Mouse (Mus musculus) heart, embryonic 13.5 days (tissue): ENCODE measurements around the gene Mcub. TPM values are rescaled to one million over a fixed set of nuclear protein-coding genes. Genes with fewer than 3 reads are reported as not detected.

ENCODE experiments used
- ATAC-seq: fragments of 200-750 bp; cut with Nextera tagmentation; 2 replicates; pipeline ENCODE4 v1.8.0; 2017; ENCODE audit warnings: moderate TSS enrichment; ENCODE audit not compliant: insufficient number of reproducible peaks, low FRiP score, low TSS enrichment; ENCODE audit errors: extremely low read depth
- H3K27ac ChIP-seq: fragments of 300-500 bp; sonication (generic); replicated peaks from 2 replicates; pipeline ENCODE4 v1.5.1; 2015; ENCODE audit warnings: moderate library complexity, mild to moderate bottlenecking, inconsistent platforms
- H3K27me3 ChIP-seq: fragments of 300-500 bp; sonication (generic); replicated peaks from 2 replicates; pipeline ENCODE4 v1.6.1; 2015; ENCODE audit warnings: mild to moderate bottlenecking, inconsistent platforms
- H3K36me3 ChIP-seq: fragments of 300-500 bp; sonication (generic); 2 replicates; pipeline ENCODE4 v1.6.1; 2015; ENCODE audit warnings: mild to moderate bottlenecking, inconsistent platforms
- H3K4me1 ChIP-seq: fragments of 300-500 bp; sonication (generic); 2 replicates; pipeline ENCODE4 v1.6.1; 2015; ENCODE audit warnings: inconsistent platforms
- H3K4me2 ChIP-seq: fragments of 300-500 bp; sonication (generic); 2 replicates; pipeline ENCODE4 v1.6.1; 2015; ENCODE audit warnings: inconsistent platforms, mild to moderate bottlenecking, moderate library complexity
- H3K4me3 ChIP-seq: fragments of 300-500 bp; sonication (generic); 2 replicates; pipeline ENCODE4 v1.5.1; 2015; ENCODE audit warnings: moderate library complexity, mild to moderate bottlenecking, inconsistent platforms
- H3K9ac ChIP-seq: fragments of 300-500 bp; sonication (generic); 2 replicates; pipeline ENCODE4 v1.6.1; 2015; ENCODE audit warnings: inconsistent platforms, mild to moderate bottlenecking, moderate library complexity
- H3K9me3 ChIP-seq: fragments of 300-500 bp; sonication (generic); 2 replicates; pipeline ENCODE4 v1.6.1; 2016; ENCODE audit warnings: inconsistent platforms
- WGBS: fragments of 180-500 bp; shearing (Covaris S2); methylation state at CpG from one replicate; pipeline ENCODE4 v1.1.7; 2015; ENCODE audit warnings: mixed read lengths; 5-methylcytosine and 5-hydroxymethylcytosine counted together
- polyA plus RNA-seq: library from polyadenylated mRNA; unstranded; fragments of >200 nt; fragmentation: Nextera tagmentation; extraction: Ambion mirVana; gene quantifications from 2 replicates; pipeline ENCODE4 v1.2.1, GENCODE M21; 2015

Mcub gene
- polyA plus RNA-seq, 1 experiment from 2014 or later = 4.3 TPM

- Histone ChIP-seq H3K27ac (no peak overlapping the region), H3K9ac (no peak overlapping the region), H3K27me3 (no peaks in the 10 kb centered on the region), H3K4me1 (no peaks in the 10 kb centered on the region), H3K9me3 (no peaks in the 10 kb centered on the region), H3K4me2 (no peak overlapping the region), H3K4me3 (no peak overlapping the region), H3K36me3 (no peaks in the 10 kb centered on the region)
- no peak for ATAC-seq
- 77% methylated on average over 5 of the region's 5 CpGs for WGBS
Measured at GRCm38 (mm10) chr3:129948359-129948758, 21.6 kb downstream of the Mcub start.

- Histone ChIP-seq H3K27me3 (no peaks in the 10 kb centered on the region), H3K4me2 (no peak overlapping the region), H3K4me1 (no peaks in the 10 kb centered on the region), H3K36me3 (no peaks in the 10 kb centered on the region), H3K9me3 (no peaks in the 10 kb centered on the region), H3K27ac (no peak overlapping the region), H3K9ac (no peak overlapping the region), H3K4me3 (no peak overlapping the region)
- WGBS = 63% methylated on average over 5 of the region's 5 CpGs
- ATAC-seq = no peak
Measured at GRCm38 (mm10) chr3:129946217-129946914, 23.6 kb downstream of the Mcub start.

DNA sequence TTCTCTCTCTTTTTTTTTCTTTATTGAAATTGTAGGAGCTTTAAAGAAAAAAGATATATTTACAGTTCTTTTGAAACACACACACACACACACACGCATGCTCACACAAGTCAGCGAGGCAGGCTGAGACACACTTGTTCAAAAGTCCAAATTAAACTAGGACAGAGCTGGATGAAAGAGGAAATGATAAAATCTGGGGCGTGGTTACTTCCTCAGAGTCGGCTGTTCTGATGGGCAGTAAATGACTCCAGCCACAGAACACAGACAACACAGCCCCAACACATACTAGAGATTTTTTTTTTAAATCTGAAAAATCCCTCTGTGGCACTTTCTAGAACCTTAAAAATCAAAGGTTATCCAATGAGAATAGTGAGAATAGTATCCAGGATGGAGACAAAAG is 26.2 kb downstream of the Mcub start:
- Histone ChIP-seq H3K9ac (no peak overlapping the region), H3K4me2 (no peak overlapping the region), H3K4me1 (no peaks in the 10 kb centered on the region), H3K27ac (no peak overlapping the region), H3K4me3 (no peak overlapping the region), H3K27me3 (no peaks in the 10 kb centered on the region), H3K9me3 (no peaks in the 10 kb centered on the region), H3K36me3 (no peaks in the 10 kb centered on the region)
- 57% methylated on average over 4 of the region's 4 CpGs for WGBS
- no peak for ATAC-seq

- H3K9me3 ChIP-seq = no peaks in the 10 kb centered on the region
- no peak for ATAC-seq
- no peak overlapping the region for H3K9ac ChIP-seq
- no peaks in the 10 kb centered on the region for H3K4me1 ChIP-seq
- H3K36me3 ChIP-seq = no peaks in the 10 kb centered on the region
- no peak overlapping the region for H3K4me3 ChIP-seq
- no peak overlapping the region for H3K4me2 ChIP-seq
- WGBS = 84% methylated on average over 1 of the region's 1 CpGs
- no peaks in the 10 kb centered on the region for H3K27me3 ChIP-seq
- H3K27ac ChIP-seq = no peak overlapping the region
Measured at GRCm38 (mm10) chr3:129941291-129941690, 28.7 kb downstream of the Mcub start.

DNA sequence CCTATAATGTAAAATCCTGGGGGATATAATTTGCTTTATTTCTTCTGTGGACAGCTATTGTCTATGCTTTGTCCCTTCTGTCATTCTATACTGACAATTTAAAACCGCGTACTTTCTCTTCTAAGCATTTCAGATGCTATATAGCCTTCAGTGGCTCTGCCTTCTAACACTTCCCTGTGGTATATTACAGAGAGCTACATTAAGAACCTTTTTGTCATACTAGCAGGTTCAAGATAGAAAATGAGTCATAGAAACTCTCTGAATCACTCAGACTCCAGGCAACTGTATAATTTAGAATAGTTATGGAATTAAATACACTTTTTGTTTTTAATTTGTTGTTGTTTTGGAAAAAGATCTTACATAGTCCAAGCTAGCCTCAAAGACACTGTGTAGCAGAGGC is 29.2 kb downstream of the Mcub start:
- Histone ChIP-seq H3K4me3 (no peak overlapping the region), H3K4me2 (no peak overlapping the region), H3K27me3 (no peaks in the 10 kb centered on the region), H3K36me3 (no peaks in the 10 kb centered on the region), H3K9me3 (no peaks in the 10 kb centered on the region), H3K9ac (no peak overlapping the region), H3K27ac (no peak overlapping the region), H3K4me1 (no peaks in the 10 kb centered on the region)
- no peak for ATAC-seq
- WGBS = 86% methylated on average over 2 of the region's 2 CpGs

DNA sequence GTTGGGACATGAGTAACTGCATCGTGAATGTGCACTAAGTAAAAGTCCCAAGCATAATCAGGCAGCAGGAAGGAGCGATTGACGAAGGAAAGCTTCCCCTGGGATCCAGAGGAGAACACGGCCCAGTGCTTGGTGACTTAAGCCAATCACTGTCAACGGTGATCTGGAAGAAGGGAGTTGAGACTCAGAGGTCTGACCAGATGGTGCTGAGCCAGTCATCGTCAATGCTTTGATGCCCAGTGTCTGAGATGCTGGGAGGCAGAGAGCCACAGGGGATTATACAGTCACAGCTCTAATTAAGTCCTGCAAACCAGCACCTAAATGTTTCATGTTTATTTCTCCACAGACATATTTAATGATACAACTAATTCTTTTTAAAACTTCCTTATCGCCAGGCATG is 30.9 kb downstream of the Mcub start:
- Histone ChIP-seq H3K4me2 (no peak overlapping the region), H3K27ac (no peak overlapping the region), H3K36me3 (no peaks in the 10 kb centered on the region), H3K4me3 (no peak overlapping the region), H3K9ac (no peak overlapping the region), H3K9me3 (no peaks in the 10 kb centered on the region), H3K4me1 (no peaks in the 10 kb centered on the region), H3K27me3 (no peaks in the 10 kb centered on the region)
- no peak for ATAC-seq
- WGBS = 50% methylated on average over 7 of the region's 7 CpGs

GRCm38 (mm10) chr3:129937848-129938247 is 32.2 kb downstream of the Mcub start:
- WGBS = 62% methylated on average over 3 of the region's 3 CpGs
- no peak for ATAC-seq
- H3K27me3 ChIP-seq = no peaks in the 10 kb centered on the region

DNA sequence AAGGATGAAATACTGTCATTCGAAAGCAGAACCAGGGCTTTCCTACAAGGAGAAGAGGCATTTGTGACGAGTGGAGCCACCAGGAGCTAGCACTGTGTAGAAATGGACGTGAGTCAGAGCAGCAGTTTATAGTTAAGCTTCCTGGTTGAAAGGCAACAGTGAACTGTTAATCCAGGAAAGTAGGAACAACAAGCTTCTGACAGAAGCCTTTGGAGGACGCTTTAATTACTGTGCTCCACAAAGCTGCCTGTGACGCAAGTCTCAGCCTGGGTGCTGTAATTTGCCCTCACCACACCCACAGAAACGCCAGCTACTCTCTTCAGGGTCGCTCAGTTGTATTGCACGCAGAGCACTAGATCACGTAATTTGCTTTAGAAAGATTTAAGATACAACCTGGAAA is 33.4 kb downstream of the Mcub start:
- H3K27ac ChIP-seq = no peak overlapping the region
- H3K4me3 ChIP-seq = no peak overlapping the region
- ATAC-seq = no peak
- no peaks in the 10 kb centered on the region for H3K4me1 ChIP-seq
- H3K4me2 ChIP-seq = no peak overlapping the region
- no peaks in the 10 kb centered on the region for H3K27me3 ChIP-seq
- H3K36me3 ChIP-seq = no peaks in the 10 kb centered on the region
- no peaks in the 10 kb centered on the region for H3K9me3 ChIP-seq
- 60% methylated on average over 9 of the region's 9 CpGs for WGBS
- H3K9ac ChIP-seq = no peak overlapping the region

More at GRCm38 (mm10) chr3:129937848-129938247, 32.2 kb downstream of the Mcub start:
- Histone ChIP-seq H3K36me3 (no peaks in the 10 kb centered on the region), H3K4me3 (no peak overlapping the region), H3K4me2 (no peak overlapping the region), H3K4me1 (no peaks in the 10 kb centered on the region), H3K27ac (no peak overlapping the region), H3K9ac (no peak overlapping the region), H3K9me3 (no peaks in the 10 kb centered on the region)

GRCm38 (mm10) chr3:129932443-129932842 is 37.6 kb downstream of the Mcub start:
- H3K4me3 ChIP-seq = no peak overlapping the region
- no peak overlapping the region for H3K27ac ChIP-seq
- H3K27me3 ChIP-seq = no peaks in the 10 kb centered on the region
- no peak for ATAC-seq
- no peak overlapping the region for H3K9ac ChIP-seq
- H3K36me3 ChIP-seq = no peaks in the 10 kb centered on the region
- H3K4me2 ChIP-seq = no peak overlapping the region
- 37% methylated on average over 4 of the region's 4 CpGs for WGBS
- no peaks in the 10 kb centered on the region for H3K4me1 ChIP-seq
- no peaks in the 10 kb centered on the region for H3K9me3 ChIP-seq

- Histone ChIP-seq H3K4me3 (no peak overlapping the region), H3K9ac (no peak overlapping the region), H3K27ac (no peak overlapping the region), H3K36me3 (no peaks in the 10 kb centered on the region), H3K9me3 (no peaks in the 10 kb centered on the region), H3K4me2 (no peak overlapping the region), H3K27me3 (no peaks in the 10 kb centered on the region), H3K4me1 (no peaks in the 10 kb centered on the region)
- no peak for ATAC-seq
- WGBS = 63% methylated on average over 6 of the region's 6 CpGs
Measured at GRCm38 (mm10) chr3:129930213-129930778, 39.7 kb downstream of the Mcub start.

GRCm38 (mm10) chr3:129925861-129926260 is 44.1 kb downstream of the Mcub start:
- Histone ChIP-seq H3K9me3 (no peaks in the 10 kb centered on the region), H3K36me3 (no peaks in the 10 kb centered on the region), H3K4me2 (no peak overlapping the region), H3K4me1 (no peaks in the 10 kb centered on the region), H3K27ac (no peak overlapping the region), H3K27me3 (no peaks in the 10 kb centered on the region), H3K9ac (no peak overlapping the region), H3K4me3 (no peak overlapping the region)
- no peak for ATAC-seq
- 81% methylated on average over 3 of the region's 3 CpGs for whole genome bisulfite sequencing

DNA sequence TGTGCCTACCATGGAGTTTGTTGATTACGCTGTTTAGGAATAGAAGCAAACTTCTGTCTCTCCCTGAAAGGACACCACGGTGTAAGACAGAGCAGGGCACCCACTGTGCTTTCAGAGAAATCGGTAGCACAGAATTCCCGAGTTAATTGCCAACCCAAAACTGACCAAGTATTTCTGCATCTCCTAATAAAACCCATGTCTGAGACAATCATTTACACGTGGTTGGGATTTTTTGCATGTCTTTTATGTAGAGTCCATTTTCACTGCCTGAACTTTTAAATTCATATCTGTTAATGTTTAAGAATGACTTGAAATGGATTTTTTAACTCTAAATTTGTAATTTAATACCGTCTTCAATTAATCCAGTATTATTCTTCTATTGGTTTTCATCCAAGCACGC is 46.4 kb downstream of the Mcub start:
- 85% methylated on average over 7 of the region's 7 CpGs for WGBS
- ATAC-seq = no peak
- H3K36me3 ChIP-seq = no peaks in the 10 kb centered on the region

More for the DNA sequence above, 46.4 kb downstream of the Mcub start:
- no peaks in the 10 kb centered on the region for H3K27me3 ChIP-seq
- no peaks in the 10 kb centered on the region for H3K9me3 ChIP-seq
- H3K9ac ChIP-seq = no peak overlapping the region
- no peak overlapping the region for H3K4me2 ChIP-seq
- H3K27ac ChIP-seq = no peak overlapping the region
- H3K4me3 ChIP-seq = no peak overlapping the region
- no peaks in the 10 kb centered on the region for H3K4me1 ChIP-seq
